Mouse (Mus musculus) left cerebral cortex, postnatal 4 days (tissue): ENCODE results near the gene Usp42. TPM values are rescaled to one million over a fixed set of nuclear protein-coding genes. Genes with fewer than 3 reads are reported as not detected.

Source experiments
- DNase-seq: peaks from one replicate; pipeline ENCODE4 v3.0.0-alpha.2; 2022
- intact Hi-C: fragments of 180-260 bp; cut with DNase I; formaldehyde crosslinking; loops from one replicate; pipeline ENCODE4 v1.15.1; 2025
- total RNA-seq, 2 experiments: library from RNA; stranded (reverse); gene quantifications; 2 replicates each; pipeline ENCODE4 v1.2.3; 2021

The Usp42 gene
- total RNA-seq, 2 experiments from 2014 or later: 40.9 to 43.9 TPM

DNA sequence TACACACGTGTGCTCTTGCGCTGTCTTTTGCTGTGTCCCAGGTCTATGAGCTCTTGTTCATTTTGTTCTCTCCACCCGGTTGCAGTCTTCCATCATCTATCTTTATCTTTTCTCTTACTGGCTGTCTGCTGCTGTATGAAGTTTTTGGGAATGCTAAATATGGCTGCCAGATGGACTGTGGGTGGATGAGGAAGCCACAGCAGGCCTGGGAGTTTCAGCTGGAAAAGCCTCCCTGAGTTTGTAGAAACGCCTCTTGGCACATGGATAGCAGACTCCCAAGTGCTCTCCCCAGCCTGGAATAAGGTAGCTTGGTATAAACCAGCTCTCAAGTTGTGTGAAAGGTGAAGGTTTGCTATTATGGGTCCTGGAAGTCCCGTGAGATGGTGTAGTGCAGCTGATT, 41.2 kb downstream of the Usp42 start:
- DNase-seq: no peak
- intact Hi-C loops: no loop called here

DNA sequence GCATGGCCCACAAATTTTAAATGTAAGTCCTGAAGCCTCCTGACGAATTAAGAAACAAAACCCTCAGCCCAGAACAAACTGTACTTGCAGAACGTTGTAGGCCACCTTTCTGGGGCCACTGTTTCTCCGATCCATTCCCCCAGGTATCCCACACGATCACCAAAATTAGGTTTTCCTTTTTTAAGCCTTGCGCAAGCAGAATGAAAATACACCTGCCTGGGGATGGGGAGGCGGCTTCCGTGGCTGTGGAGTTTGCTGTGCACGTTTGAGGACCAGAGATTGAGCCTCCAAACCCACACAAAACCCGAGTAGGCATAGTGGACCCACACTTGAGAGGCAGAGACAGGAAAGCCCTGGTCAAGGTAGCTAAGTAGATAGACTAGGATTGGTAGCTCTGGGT, 41.7 kb downstream of the Usp42 start:
- intact Hi-C loops: no loop called here
- no peak for DNase-seq

DNA sequence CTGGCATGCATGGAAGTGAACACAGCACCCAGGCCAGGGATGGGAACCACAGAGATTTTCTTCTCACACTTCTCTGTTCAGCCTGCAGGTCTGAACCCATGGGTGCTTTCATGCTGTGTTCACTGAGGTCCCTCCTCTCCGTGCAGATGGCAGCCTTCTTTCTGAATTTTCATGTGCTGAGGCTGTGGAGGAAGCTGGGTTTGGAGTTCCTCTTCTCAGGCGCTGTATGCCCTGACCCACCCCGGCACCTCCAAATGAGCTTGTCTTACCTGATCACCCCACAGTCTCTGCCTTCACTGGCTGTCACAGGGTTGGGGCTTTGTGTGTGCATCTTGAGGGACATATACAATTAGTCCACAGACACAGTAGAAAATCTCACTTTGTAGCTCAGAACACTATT, 44.5 kb downstream of the Usp42 start:
- DNase-seq: no peak
- intact Hi-C loops: loop anchor here (10.0 kb wide), 1 partner anchor 53 kb away; no protein-coding TSS in a partner anchor

DNA sequence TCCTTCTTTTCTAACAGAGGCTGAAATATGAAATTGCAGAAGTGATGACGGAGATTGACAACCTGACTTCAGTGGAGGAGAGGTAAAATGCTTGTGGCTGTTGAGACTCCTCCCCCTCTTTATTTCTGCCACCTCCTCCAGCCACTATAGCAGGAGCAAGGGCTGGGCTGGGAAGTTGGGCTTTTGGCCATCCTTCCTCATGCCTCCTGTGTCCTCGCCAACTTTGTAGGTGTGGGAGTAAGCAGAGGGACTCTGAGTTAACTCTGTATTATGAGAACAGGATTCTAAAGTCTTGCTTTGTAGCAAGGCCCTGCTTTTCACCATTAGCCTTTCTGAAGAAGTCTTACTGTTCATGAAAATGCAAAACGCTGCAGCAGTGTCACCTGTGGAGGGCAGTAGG, 45.6 kb downstream of the Usp42 start:
- intact Hi-C loops: loop anchor here (10.0 kb wide), 1 partner anchor 52 kb away; no protein-coding TSS in a partner anchor
- DNase-seq: no peak

DNA sequence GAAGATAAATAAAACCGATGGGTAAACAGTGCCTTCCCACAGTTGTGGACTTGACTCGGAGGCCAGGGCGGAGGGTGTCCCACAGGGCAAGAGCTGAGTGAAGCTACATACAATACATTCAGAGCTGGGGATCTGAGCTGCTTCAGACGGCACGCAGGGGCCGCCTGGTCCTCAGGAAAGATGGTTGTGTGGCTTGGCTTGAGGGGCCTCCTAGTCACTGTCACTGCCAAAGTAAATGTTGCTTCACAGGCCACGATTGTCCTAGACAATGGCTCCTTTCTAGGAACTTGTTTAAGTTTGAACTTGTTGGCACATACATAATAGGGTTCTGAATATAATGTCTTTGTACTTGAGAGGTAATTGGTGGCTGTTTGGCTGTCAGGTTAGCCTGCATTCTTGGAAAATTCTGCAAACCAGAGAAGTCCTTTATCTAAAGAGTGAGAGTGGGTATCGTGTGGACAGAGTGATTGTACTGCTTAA, 47.1 kb downstream of the Usp42 start:
- DNase-seq: no peak
- intact Hi-C loops: loop anchor here (10.0 kb wide), 1 partner anchor 50 kb away; no protein-coding TSS in a partner anchor

DNA sequence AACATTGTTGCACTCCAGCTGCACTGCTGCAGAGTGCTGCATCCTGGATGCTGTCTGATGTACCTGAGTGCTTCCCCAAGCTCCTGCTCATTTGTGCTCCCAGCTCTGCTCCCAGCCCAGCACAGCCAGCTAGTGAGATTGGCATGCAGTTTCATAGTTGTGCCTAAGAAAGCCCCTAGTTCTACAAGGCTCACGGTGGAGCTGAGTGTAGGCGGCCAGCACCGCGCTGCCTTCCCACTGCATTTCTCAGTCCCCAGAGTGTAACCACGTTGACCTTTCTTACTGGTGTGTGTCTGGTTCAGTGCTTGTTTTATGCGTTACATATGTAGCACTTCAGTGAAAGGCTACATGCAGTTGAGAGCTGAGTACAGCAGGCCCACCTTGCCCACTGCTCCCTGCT, 48.4 kb downstream of the Usp42 start:
- intact Hi-C loops: loop anchor here (10.0 kb wide), 1 partner anchor 49 kb away; no protein-coding TSS in a partner anchor
- no peak for DNase-seq

DNA sequence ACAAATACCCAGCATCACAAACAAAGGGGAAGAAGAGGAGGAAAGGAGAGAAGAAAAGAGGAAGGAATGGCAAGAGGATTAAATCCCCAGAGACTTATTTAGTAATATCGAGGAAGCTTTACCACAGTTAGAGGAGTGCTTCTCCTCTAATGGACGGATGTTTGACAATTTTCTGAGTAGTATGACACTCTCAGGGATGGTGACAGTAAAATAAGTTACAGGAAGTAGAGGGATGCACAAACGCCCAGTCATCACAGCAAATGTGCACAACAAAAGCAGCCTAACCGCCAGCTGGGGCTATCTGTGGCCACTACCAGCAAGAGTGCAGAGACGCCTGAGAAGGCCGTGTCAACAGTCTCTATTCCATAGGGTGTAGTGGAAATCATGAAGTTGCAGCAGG, 52.4 kb downstream of the Usp42 start:
- no peak for DNase-seq
- intact Hi-C loops: loop anchor here (10.0 kb wide), 1 partner anchor 45 kb away; no protein-coding TSS in a partner anchor

DNA sequence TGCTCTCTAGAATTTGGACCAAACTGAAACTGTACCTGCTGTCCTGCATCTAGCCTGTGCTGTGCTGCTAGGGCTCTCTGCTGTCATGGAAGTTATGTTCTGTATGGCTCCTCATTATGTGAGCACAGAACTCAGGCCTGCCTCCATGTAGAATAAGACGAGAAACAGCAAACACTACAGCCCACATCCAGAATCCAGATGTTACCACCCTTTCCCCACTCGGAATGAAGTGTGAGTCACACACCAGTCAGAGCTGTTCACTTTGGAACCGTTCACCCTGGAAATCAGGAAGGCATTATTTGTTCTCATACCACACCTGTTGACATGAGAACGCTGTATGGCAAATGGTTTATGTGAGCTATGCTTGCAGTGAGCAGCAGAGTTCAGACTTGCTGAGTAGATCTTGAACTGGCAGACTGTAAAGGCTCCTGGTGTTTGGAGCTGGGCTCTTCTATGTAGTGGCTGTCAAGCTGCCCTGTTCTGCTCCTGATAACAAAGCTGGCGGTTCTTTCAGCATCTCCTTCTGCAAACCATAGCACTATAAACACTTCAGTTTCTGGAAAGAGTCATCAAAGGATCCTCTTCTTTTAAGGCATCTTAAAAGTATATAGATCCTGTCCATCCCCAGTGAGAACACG, 53.3 kb downstream of the Usp42 start:
- intact Hi-C loops: no loop called here
- no peak for DNase-seq

DNA sequence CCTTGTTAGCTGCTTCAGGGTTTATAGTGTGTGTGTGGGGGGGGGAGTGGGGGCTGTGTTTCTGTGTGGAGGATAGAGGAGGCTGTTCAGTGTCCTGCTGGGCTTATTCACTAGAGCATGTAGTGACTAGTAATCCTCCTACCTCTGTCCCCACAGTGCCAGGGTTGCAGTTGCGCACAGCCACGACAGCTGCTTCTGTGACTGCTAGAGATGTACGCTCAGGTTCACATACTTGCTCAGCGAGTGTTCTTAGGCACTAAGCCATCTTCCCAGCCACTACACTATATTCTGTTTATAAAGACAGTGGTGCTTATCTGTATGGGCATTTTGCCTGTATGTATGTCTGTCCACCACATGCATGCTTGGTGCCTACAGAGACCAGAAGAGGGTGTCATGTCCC, 54.7 kb downstream of the Usp42 start:
- intact Hi-C loops: no loop called here
- DNase-seq: no peak

DNA sequence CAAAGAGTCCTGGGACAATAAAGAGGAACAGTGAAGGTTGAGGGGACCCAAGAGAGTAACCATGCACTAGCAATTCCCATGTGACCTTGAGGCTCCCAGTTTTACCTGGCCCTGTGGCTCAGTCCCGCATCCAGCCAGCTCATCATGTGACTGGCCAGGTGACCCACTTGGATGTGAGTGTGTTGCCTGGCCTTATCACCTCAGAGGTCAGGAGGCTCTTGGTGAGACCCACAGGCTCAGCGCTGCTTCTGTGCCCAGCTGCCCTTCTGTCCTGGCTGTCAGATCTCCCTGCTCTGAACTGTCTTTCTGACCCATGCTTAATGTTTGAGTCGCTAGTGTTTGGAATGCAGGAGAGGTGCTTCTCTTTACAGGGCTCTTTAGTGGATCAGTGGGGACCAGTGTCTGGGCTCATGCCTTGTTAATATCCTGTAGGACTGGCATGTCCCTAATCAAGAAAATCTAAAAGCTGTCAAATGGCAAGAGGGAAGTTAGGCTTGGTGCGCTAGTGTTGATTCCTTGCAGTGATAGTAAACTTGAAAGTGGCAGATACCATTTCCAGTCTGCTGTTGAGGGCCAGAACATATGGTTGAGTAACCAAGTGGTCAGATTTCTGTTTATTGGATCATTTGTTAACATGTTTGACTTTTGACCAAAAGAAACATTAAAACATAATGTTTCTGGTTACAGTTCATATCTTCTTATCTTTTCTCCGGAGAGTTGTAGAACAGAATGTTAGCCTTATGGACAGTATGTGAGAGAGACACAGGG, 55.7 kb downstream of the Usp42 start:
- DNase-seq: no peak
- intact Hi-C loops: no loop called here

DNA sequence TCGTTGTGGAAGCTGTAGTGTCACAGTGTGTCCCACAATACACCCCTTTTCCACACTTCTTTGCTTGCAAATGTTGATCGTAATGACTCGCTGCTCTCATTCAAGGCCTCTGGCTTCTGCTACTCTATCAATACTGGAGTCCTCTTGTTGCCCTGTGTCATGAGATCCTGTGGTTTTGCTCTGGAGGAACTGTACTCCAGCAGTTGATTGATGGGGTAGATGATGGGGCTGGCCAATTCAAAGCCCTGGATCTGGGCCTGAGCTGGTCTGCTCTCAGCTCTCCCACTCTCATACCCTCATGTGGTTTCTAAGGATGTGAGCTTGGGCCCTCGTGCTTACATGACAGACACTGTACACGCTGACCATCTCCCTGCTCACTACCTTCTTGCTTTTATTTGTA, 57.5 kb downstream of the Usp42 start:
- intact Hi-C loops: no loop called here
- DNase-seq: no peak

DNA sequence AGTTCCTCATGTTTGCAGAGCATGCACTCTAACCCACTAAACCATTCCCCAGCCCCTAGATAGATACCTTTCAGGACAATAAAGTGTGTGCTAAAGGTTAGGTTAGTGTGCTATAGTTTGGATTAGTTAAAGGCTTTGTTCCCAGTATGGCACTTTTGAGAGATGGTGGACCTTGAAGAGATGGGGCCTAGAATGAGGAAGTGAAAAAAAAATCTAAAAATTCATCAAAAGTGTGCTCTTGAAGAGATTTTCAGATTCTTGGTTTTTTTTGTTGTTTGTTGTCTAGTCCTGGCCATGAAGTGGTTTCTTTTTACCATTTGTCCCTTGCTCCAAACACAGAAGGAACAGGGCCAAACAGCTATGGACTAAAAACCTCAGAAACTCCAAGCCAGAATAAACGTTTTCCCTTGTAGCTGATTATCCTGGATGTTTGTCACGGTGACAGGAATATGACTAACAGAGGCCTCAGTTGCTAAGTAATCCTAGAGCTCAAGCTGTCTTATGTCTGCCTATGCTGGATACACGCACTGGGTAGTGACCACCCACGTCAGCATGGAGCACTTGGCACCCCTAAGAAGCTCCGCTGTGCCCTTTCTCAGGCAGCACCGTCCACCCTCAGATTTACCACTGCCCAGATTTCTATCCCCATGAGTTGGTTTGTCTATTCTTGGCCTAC, 61.2 kb downstream of the Usp42 start:
- no peak for DNase-seq
- intact Hi-C loops: no loop called here

DNA sequence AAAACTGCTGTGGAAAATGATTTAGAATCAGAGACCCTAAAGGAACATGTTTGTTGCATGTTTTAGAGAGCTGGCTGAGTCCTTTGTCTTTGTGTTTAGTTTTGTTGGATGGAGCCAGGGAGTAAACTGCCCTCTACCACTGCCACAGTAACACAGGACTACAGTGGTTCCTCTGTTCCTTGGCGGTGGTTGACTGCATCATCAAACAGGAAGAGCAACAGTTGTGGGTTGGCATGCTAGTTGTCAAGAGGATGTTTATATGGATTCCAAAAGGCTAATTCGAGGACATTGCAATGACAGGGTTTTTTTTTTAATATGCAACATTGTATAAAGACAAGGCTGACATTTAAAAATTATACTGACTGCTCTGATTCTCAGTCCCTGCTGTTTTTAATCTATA, 62.2 kb downstream of the Usp42 start:
- intact Hi-C loops: no loop called here
- DNase-seq: no peak

DNA sequence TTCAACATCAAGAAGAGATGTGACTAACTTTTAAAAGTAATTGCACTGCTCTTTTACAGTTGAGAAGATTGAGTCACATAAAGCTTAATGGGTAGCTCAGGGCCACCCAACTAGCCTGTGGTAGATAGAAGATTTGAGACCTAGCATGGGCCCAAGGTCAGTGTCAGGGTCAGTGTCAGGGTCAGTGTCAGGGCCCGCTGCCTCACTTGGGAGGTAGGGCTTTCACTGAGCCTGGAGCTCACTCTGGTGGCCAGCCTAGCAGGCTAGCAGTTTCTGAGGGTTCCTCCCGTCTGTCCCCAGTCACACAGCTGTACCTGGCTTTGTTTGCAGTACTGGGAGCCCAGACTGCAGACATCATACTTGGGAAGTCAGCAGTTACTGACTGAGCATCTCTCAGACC, 62.7 kb downstream of the Usp42 start:
- intact Hi-C loops: no loop called here
- DNase-seq: no peak

DNA sequence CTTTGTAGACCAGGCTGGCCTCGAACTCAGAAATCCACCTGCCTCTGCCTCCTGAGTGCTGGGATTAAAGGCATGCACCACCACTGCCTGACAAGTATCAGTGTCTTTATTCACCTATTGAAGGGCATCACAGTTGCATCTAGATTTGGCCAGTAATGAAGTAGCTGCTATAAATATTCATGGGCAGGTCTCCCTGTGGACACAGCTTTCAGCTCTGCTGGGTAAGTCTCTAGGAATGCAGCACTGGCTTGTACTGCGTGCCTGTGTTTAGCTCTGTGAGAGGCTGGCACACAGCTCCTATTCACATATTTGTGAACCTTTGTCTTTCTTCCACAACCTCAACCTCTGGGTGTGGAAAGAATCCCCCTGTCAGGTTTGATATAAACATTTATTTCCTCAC, 63.2 kb downstream of the Usp42 start:
- intact Hi-C loops: no loop called here
- no peak for DNase-seq

DNA sequence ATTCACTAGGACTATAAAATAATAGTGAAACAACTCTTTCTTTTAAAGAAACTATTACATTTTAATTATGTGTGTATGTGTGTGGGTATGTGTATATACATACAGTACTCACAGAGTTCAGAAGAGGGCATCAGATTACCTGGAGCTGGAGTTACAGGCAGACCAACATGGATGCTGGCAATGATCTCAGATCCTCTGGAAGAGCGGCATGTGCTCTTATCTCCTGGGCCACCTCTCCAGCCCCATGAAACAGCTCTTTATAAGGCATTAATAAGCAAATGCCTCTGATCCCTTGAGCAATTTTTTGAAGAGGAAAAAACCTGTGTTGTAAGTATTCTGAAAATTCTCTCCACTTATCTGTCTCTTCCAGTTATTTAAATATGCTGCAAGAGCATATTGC, 66.1 kb downstream of the Usp42 start:
- intact Hi-C loops: no loop called here
- no peak for DNase-seq

DNA sequence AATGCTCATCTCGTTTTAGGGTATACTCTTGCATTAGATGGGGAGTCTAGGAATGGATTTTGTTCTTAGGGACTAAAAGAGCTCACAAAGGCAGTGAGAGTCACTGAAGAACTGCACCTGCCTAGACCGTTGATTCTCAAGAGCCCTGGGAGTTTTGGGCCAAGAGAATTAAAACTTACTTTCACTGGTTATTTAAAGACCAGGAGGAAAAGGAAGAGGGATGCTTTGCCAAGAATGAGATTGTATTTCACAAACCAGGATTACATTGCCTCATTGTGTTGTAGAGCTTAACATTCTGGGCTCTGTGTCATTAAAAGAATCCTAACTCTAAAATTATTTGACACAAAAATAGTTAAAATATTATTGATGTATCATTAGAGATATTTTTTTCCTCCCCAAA, 66.5 kb downstream of the Usp42 start:
- intact Hi-C loops: no loop called here
- DNase-seq: no peak

DNA sequence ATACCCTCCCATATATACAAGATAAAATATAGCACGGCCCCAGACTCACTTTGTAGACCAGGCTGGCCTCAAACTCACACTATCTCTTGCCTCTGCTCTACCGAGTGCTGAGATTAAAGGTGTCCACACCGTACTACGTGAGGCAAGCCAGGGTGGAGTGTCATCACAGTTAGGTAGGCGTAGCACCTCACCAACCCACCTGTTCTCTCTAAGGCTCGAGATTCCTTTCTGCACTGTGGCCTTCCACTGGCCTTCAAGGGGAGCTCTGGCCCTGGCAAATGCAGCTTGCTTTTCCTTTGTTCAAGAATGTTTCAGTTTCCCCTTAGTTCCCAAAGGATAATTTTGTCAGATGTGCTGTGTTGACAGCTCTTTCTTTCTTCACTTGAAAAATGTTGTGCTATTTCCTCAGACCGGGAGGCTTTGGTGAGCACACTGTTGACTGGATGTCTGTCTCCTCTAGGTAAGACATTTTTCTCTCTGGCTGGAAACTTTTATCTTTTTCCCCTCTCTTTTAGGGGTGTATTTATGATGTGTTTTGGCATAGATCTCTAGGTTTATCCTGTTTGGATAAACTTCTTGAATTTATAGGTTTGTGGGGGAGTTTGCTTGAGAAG, 68.9 kb downstream of the Usp42 start:
- DNase-seq: no peak
- intact Hi-C loops: no loop called here
